Mouse (Mus musculus): ENCODE measurements around the gene Glul.
"Not testable (repeated sequence)": the region's sequence is repeated elsewhere in the genome, so short reads cannot be mapped to it uniquely, and the experiment has no call there.

Glul gene

GRCm38 (mm10) chr1:153899731-153900380, at the start of gene Glul, which contains the start of gene Teddm2:
Glul (plus strand) TSS chr1:153899944.
Teddm2 (minus strand) TSS chr1:153900228.
- DNase-seq (ENCODE audit: low spot score in 2 of 2): peak; percentile 92 to 94

DNA sequence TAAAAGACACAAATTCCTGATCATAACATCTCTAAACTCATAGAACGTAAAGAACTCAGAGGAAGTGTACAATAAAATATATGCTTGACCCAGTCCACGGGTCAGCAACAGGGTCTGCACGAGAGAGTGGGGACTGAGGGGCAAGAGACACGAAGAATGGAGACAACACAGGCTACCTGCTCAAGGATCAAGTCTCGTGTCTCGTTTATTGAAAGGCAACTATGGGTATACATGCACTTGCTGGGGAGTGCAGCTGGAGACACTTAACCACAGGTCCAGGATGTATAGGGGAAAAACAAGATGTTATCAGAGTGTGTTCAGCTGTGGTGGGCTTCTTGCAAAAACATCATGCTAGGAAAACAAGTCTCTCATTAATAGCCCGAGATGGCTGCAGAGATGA, 47.0 kb upstream of the Glul start:
- not testable (repeated sequence) for DNase-seq (ENCODE audit: low spot score in 2 of 2)

DNA sequence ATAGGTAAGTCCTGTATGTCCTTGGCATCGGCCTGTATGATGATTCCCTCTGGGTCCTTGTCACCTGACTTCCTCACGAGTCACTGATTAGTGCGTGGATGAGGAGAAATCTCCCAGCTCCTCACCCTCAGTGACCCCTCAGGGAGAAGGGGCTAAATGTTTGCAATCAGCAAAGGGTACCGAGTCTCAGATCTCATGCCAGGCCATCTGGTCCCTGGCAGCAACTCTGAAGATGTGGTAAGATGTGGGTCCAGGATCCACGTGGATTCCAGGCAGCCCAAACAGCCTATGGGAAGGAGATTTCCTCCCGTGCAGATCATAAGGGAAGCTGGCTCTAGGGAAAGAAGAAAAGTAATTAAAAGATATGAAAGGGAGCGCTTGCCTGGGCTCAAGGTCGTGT, 43.8 kb upstream of the Glul start:
- no peak for DNase-seq (ENCODE audit: low spot score in 2 of 2)

- no peak for DNase-seq (ENCODE audit: low spot score in 2 of 2)
Observed at GRCm38 (mm10) chr1:153874045-153874444, 25.7 kb upstream of the Glul start, which contains the start of gene Teddm1b. Teddm1b (plus strand) TSS chr1:153874345.

GRCm38 (mm10) chr1:153880391-153880790, 19.4 kb upstream of the Glul start:
- DNase-seq (ENCODE audit: low spot score in 2 of 2): not testable (repeated sequence)

- DNase-seq (ENCODE audit: low spot score in 2 of 2): no peak
Observed at GRCm38 (mm10) chr1:153886024-153886633, 13.6 kb upstream of the Glul start.

DNA sequence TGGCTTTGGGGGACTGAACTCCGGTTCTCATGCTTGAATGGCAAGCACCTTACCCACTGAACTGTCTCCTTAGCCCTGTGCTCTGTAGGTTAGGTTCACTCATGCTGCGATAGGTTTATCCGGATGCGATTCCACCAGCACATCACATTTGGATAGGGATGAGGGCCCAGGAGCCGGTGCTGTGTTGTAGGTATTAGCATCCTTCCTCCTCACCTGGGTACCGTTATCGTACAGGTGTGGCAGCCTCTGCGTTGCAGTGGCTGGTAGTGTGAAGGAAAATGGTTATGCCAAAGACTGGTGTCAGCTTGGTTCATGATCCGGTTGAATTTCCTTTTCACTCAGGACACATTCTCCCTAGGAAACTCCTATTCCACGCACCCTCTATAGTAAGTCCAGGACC, 9.6 kb upstream of the Glul start:
- DNase-seq (ENCODE audit: low spot score in 2 of 2): no peak

GRCm38 (mm10) chr1:153891442-153891841, 8.3 kb upstream of the Glul start, which contains the start of gene Teddm1a:
Teddm1a (plus strand) TSS chr1:153891742.
- DNase-seq (ENCODE audit: low spot score in 2 of 2): no peak

GRCm38 (mm10) chr1:153893746-153894145, 6.0 kb upstream of the Glul start:
- DNase-seq (ENCODE audit: low spot score in 2 of 2): no peak

DNA sequence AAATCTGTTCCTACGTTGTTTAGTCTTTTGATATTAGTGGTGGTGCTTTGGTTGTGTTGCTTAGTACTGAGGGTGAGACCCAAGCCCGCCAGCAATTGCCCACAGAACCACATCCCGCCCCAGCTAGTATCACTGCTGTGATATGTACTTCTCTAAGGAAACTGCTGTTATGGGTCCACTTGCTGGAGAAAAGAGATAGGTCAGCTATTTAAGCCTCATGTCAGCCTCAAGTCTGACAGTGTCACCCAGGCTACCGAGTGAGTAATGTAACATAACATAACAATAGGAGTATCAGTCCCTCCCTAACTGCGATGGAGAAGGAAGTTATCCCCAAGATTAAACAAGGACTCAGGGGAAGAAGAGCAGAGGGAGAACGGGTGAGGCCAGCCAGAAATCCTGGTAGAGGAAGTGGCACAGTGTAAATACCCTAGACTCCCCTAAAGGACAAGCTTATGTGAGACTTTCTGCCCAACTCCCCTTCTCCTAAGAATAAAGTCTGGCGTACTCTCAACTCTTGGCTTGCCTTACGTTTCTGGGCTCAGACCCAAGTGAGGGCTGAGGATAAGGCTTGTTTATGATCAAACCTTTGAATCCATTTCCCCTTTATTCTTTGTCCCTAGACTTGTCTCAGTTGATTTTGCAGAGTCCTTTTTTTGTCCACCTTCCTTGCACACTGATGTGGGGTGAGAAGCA, 5.4 kb upstream of the Glul start:
- DNase-seq (ENCODE audit: low spot score in 2 of 2): no peak

DNA sequence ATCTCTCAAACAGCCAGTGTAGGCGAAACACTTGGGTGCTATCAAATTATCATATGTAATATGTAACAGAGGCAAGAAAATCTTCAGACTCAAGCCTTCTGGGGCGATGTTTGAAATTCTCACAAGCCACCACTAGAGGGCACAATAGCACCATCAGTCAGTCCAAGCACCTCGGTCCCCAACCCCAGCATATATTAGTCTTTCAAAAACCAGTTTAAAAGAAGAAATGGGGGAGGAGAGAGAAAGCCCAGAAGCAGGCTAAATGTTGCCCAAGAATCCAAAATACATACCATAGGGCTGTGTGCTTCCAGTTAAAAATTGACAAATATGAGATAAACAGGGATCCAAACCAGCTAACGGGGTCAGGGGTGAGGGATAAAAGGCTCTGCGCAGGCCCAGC, 4.8 kb upstream of the Glul start:
- DNase-seq (ENCODE audit: low spot score in 2 of 2): peak; percentile 73 to 89

GRCm38 (mm10) chr1:153897196-153897595, 2.5 kb upstream of the Glul start:
- DNase-seq (ENCODE audit: low spot score in 2 of 2): no peak

GRCm38 (mm10) chr1:153898989-153899730, 584 bp upstream of the Glul start:
- no peak for DNase-seq (ENCODE audit: low spot score in 2 of 2)

GRCm38 (mm10) chr1:153900381-153900780, 637 bp downstream of the Glul start:
- DNase-seq (ENCODE audit: low spot score in 2 of 2): peak in 1 of 2 experiments; percentile 48

- no peak for DNase-seq (ENCODE audit: low spot score in 2 of 2)
Observed at GRCm38 (mm10) chr1:153900860-153901730, 1.4 kb downstream of the Glul start.

GRCm38 (mm10) chr1:153903006-153903405, 3.3 kb downstream of the Glul start:
- no peak for DNase-seq (ENCODE audit: low spot score in 2 of 2)

DNA sequence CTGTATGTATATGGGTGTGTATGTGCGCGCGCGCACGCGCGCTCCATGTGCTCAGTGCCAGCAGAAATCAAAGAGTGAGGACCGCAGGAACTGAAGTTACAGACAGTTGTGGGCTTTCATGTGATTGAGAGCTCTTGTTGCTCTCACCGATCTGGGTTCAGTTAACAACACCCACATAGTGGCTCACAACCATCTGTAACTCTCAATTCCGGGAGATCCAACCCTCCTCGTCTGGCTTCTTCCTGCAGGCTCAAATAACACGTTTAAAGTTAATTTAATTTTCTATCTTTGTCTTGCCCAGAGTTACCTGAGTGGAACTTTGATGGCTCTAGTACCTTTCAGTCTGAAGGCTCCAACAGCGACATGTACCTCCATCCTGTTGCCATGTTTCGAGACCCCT, 4.5 kb downstream of the Glul start:
- no peak for DNase-seq (ENCODE audit: low spot score in 2 of 2)

DNA sequence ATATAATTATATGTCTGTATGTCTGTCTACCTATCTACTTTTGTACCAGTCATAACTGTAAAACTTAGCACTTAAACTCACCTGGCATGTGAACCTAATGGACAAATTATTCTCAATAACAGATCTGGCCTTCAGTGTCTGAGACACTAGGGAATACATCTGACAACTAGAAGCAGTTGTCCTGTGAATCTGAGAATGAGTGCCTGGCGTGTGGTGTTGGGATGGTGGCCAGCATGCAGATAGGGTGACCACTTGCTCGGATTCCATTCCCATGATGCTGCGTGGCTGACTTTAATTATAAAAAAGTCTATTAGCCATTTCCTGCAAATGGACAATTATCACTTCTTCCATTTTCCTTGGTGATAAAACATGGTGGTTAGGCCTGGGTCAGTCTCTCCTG, 6.1 kb downstream of the Glul start:
- DNase-seq (ENCODE audit: low spot score in 2 of 2): no peak

DNA sequence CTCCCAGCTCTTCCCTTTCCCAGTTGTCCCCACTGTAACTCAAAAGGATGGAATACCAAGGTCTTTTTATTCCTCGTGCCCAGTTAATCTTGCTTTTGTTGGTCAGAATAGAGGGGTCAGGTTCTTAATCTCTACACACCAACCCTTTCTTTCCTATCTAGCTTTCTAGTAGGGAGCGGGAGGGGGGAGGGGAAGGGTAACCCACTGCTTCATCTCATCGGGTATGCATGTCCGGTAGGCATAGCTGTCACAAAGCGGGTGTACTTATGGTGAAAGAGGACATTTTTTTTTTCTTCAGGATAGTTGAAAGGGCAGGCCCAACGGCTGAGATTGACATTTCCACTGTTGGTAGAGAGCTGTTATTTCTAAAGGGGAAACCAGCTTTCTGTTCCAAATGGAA, 8.5 kb downstream of the Glul start:
- DNase-seq (ENCODE audit: low spot score in 2 of 2): no peak

DNA sequence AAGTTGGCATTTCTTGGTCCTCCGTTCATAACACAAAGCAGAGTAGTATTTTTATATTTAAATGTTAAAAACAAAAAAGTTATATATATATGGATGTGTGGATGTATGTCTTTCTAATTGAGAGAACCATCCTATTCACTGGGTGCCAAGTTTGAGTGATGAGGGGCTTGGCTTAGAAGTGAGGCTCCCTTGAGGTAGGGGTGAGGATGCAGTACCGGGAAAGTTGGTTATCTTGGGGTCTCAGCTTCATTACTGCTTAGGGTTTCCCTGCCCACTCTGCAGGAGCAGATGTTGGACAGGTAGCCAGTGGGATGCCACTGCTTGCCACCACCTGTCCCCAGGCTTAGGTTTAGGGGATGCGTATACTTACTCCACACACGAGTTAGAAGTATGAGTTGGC, 9.0 kb downstream of the Glul start:
- DNase-seq (ENCODE audit: low spot score in 2 of 2): no peak
